Mouse (Mus musculus) CD8-positive naive resting alpha-beta T cell, adult 2 months (primary cell): Measurements from ENCODE around the gene Grk5.

ENCODE experiments used
- DNase-seq, 2 experiments: peaks; one replicate each; pipeline ENCODE4 v3.0.0; 2022; ENCODE audit warnings: low read depth in 2 of 2, low spot score in 2 of 2

The Grk5 gene

DNA sequence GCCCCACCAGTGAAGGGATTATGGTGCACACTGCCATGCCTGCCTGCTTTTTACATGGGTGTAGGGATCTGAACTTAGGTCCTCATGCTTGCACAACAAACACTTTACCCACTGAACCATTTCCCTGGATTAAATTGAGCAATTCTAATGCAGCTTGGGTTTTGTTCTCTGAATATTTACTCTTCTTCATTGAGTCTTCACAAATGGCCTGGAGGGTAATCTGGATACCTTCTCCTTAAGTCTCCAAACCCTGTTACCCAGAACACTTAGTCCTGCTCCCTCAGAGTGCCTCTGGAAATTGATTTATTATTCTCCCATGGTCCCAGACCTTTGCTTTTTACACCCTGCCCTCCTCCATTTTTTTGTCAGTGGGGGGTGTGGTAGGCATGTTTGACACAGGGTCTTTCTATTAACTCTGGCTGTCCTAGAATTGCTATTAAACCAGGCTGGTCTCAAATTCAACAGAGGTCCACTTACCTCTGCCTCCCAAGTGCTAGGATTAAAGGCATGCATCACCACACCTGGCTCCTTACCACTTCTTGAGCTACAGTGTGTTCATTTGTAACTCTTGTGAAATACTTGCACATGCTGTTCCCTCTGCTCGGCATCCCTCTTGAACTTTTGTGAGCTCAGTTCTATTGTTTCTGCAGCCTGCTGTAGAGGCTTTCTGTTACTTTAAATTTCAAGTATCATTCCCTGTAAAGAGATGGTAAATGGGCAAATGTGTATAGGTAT is 82.9 kb downstream of the Grk5 start:
- no peak for DNase-seq

- DNase-seq = no peak
Observed at GRCm38 (mm10) chr19:60973508-60973907, 84.0 kb downstream of the Grk5 start.

DNA sequence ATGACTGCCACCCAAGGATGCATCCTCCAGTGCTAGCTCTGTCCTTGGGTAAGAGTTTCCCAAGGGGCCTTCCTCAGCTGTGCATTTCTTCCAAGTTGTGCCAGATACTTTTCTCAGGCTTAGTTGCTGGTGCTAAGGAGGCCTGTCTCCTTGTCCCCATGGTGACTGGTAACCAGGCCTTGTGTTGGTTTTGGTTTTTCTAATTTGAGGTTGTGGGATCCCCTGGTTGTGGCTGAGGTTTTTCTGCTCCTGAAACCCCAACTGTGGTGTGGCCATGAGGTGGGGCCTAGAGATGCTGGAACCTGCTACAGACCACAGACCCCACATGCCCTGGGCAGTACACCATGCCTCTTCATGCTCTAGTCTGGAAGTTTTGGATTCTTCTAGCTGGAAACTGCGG is 90.0 kb downstream of the Grk5 start:
- no peak for DNase-seq

GRCm38 (mm10) chr19:60981391-60981790 is 91.8 kb downstream of the Grk5 start:
- no peak for DNase-seq

- no peak for DNase-seq
Observed at GRCm38 (mm10) chr19:60981894-60982293, 92.3 kb downstream of the Grk5 start.

GRCm38 (mm10) chr19:60989766-60990165 is 100.2 kb downstream of the Grk5 start:
- DNase-seq = no peak

DNA sequence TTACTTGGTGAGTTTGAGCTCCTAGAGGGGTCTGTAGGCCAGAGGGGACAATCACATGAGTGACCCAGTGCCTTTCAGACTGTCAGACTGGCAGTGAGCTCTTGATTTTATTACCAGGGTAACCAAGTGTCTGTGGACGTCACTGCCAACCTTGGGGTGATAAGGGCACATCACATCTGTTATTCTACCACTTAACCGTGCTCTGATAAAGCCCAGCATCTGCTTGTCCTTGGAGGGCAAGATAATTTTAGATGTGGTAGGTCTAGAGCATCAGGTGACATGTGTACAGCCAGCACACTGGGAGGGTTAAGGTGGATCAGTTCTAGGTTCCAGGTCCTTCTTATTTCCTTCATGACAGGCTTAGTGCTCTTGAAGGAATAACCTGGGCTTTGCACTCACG is 104.7 kb downstream of the Grk5 start:
- DNase-seq = no peak

GRCm38 (mm10) chr19:60994845-60995244 is 105.3 kb downstream of the Grk5 start:
- DNase-seq = no peak

GRCm38 (mm10) chr19:60997784-60998183 is 108.2 kb downstream of the Grk5 start:
- no peak for DNase-seq

DNA sequence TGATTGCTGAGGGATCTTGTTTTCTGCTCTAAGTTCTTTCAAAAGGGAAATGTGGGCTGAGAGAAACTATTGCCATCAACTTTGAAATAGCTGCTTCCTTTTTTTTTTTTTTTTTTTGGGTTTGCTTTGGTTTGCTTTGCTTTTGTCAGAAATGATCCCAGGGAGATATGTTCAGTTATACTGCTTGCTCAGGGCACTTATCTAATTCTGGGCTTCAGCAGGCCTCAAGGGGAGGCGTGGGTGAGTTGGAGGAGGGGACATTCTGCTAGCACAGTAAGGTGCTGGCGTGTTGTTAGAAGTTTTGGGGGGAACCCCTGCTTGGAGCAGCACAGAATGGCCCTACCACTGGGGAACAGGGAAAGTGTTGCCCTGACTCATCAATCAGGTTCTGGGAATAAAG is 110.1 kb downstream of the Grk5 start:
- no peak for DNase-seq

- no peak for DNase-seq
Observed at GRCm38 (mm10) chr19:61000958-61001357, 111.4 kb downstream of the Grk5 start.

GRCm38 (mm10) chr19:61009266-61009665 is 119.7 kb downstream of the Grk5 start:
- DNase-seq = no peak

- no peak for DNase-seq
Observed at GRCm38 (mm10) chr19:61017477-61018266, 128.1 kb downstream of the Grk5 start.

DNA sequence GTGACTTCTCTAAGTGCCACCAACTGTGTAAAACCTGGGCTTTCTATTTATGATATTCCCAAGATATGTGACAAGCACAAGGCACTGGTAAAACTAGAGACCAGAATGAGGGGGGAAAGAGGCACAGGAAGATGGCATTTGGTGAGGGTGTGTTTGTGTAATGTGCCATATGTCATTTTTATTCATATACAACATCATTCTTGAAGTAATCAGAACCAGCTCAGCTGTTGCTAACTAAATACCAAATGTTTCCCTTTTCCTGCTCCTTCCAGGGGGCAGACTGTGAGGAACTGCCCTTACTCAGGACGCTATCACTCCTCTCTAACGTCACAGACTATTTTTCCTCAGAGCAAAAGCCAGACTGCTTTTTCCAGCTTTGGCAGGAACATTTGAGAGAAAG is 132.0 kb downstream of the Grk5 start:
- DNase-seq = no peak

- DNase-seq = no peak
Observed at GRCm38 (mm10) chr19:61021939-61022566, 132.5 kb downstream of the Grk5 start.

GRCm38 (mm10) chr19:61031570-61031969 is 142.0 kb downstream of the Grk5 start:
- DNase-seq = no peak

DNA sequence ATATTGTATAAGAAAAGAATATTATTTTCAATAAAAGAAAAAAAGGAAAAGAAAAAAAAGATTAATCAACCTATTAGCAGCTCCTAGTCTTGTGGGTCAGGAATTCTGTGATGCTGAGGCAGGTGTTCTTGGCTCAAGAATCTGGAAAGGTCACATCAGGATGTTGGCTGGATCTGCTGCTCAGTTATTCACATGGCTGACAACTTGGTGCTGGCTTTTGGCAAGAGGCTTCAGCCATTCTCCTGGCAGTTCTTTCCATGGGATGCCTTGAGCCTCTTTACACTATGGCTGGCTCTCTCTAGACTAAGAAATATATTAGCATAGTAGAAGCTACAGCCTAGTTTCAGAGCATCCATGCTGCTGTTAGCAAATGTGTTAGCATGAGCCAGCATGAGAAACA is 149.6 kb downstream of the Grk5 start:
- no peak for DNase-seq

GRCm38 (mm10) chr19:61048646-61049045 is 159.1 kb downstream of the Grk5 start:
- DNase-seq = no peak

- no peak for DNase-seq
Observed at GRCm38 (mm10) chr19:61049413-61049812, 159.9 kb downstream of the Grk5 start.

- DNase-seq = no peak
Observed at GRCm38 (mm10) chr19:61051151-61051550, 161.6 kb downstream of the Grk5 start.

GRCm38 (mm10) chr19:61052008-61052407 is 162.5 kb downstream of the Grk5 start:
- DNase-seq = no peak

- no peak for DNase-seq
Observed at GRCm38 (mm10) chr19:61052786-61053185, 163.2 kb downstream of the Grk5 start.
